Mouse (Mus musculus) heart, embryonic 14.5 days (tissue): ENCODE measurements around the gene Ak1. TPM values are rescaled to one million over a fixed set of nuclear protein-coding genes. Genes with fewer than 3 reads are reported as not detected.

ENCODE experiments used
- ATAC-seq: fragments of 200-750 bp; cut with Nextera tagmentation; 2 replicates; pipeline ENCODE4 v1.8.0; 2017; ENCODE audit warnings: low read depth, moderate TSS enrichment; ENCODE audit not compliant: insufficient number of reproducible peaks, insufficient read depth, low FRiP score
- H3K27ac ChIP-seq, 2 experiments: fragments of 200-500 bp in 1 of 2; fragments of 300-500 bp in 1 of 2; sonication (generic) in 1 of 2; replicated peaks in 1 of 2; 2 replicates each; pipeline ENCODE4 v1.5.1; 2012 to 2014; ENCODE audit warnings: low read depth in 2 of 2, low read length in 2 of 2, control low read depth in 1 of 2, mild to moderate bottlenecking in 1 of 2, mixed read lengths in 1 of 2; ENCODE audit not compliant: control insufficient read depth in 1 of 2, insufficient read depth in 1 of 2
- H3K27me3 ChIP-seq: fragments of 300-500 bp; sonication (generic); 2 replicates; pipeline ENCODE4 v1.6.1; 2014; ENCODE audit warnings: mild to moderate bottlenecking, low read length, control low read depth; ENCODE audit not compliant: control insufficient read depth, insufficient read depth
- H3K36me3 ChIP-seq: fragments of 300-500 bp; sonication (generic); 2 replicates; pipeline ENCODE4 v1.6.1; 2014; ENCODE audit warnings: mild to moderate bottlenecking, control low read depth, low read length, mixed read lengths; ENCODE audit not compliant: control insufficient read depth, insufficient read depth
- H3K4me1 ChIP-seq, 2 experiments: fragments of 200-500 bp in 1 of 2; fragments of 300-500 bp in 1 of 2; sonication (generic) in 1 of 2; 2 replicates each; pipeline ENCODE4 v1.6.1; 2012 to 2014; ENCODE audit warnings: low read length in 2 of 2, control low read depth in 1 of 2, mixed read lengths in 1 of 2; ENCODE audit not compliant: control insufficient read depth in 2 of 2, insufficient read depth in 2 of 2
- H3K4me2 ChIP-seq: fragments of 300-500 bp; sonication (generic); 2 replicates; pipeline ENCODE4 v1.6.1; 2014; ENCODE audit warnings: mild to moderate bottlenecking, low read length
- H3K4me3 ChIP-seq, 2 experiments: fragments of 200-500 bp in 1 of 2; fragments of 300-500 bp in 1 of 2; sonication (generic) in 1 of 2; 2 replicates each; pipeline ENCODE4 v1.5.1; 2012 to 2014; ENCODE audit warnings: low read length in 2 of 2, mild to moderate bottlenecking in 2 of 2, control low read depth in 1 of 2, low read depth in 1 of 2, moderate library complexity in 1 of 2; ENCODE audit not compliant: control insufficient read depth in 1 of 2, insufficient read depth in 1 of 2
- H3K9ac ChIP-seq: fragments of 300-500 bp; sonication (generic); 2 replicates; pipeline ENCODE4 v1.6.1; 2014; ENCODE audit warnings: mild to moderate bottlenecking, low read length
- H3K9me3 ChIP-seq: fragments of 300-500 bp; sonication (generic); 2 replicates; pipeline ENCODE4 v1.6.1; 2016; ENCODE audit warnings: low read length, control low read depth; ENCODE audit not compliant: control insufficient read depth
- whole genome bisulfite sequencing: fragments of 180-500 bp; shearing (Covaris S2); extraction: QIAGEN DNeasy Blood & Tissue Kit; methylation state at CpG from one replicate; pipeline ENCODE4 v1.1.7; 2014; 5-methylcytosine and 5-hydroxymethylcytosine counted together
- polyA plus RNA-seq: library from polyadenylated mRNA; unstranded; fragments of >200 nt; fragmentation: Nextera tagmentation; extraction: Ambion mirVana; gene quantifications from 2 replicates; pipeline ENCODE4 v1.2.1, GENCODE M21; 2014

Ak1 gene
- polyA plus RNA-seq, 1 experiment from 2014 or later, result 336 TPM

- Histone ChIP-seq H3K9ac (peak overlapping the region; percentile 93; the same call in 1 of the 2 replicates), H3K4me3 (no peak overlapping the region), H3K9me3 (no peaks in the 10 kb centered on the region), H3K27ac (peak overlapping the region; percentile 86 to 99; a peak in 2 of 4 replicates), H3K4me2 (no peak overlapping the region), H3K36me3 (peaks cover 5% of the 10 kb centered on the region), H3K27me3 (no peaks in the 10 kb centered on the region), H3K4me1 (peaks cover 68 to 70% of the 10 kb centered on the region in 2 experiments)
- WGBS, result 65% methylated on average over 5 of the region's 5 CpGs
- ATAC-seq, result no peak
These were observed 2.7 kb downstream of the Ak1 start for GRCm38 (mm10) chr2:32624111-32624748.

GRCm38 (mm10) chr2:32625212-32625872, 3.8 kb downstream of the Ak1 start:
- ATAC-seq, result peak; percentile 42; the same call in 1 of the 2 replicates
- Histone ChIP-seq H3K4me2 (peak overlapping the region; percentile 85), H3K9me3 (no peaks in the 10 kb centered on the region), H3K27me3 (no peaks in the 10 kb centered on the region), H3K36me3 (peaks cover 9% of the 10 kb centered on the region), H3K27ac (peak overlapping the region; percentile 99), H3K4me3 (peak overlapping the region; percentile 47 to 50), H3K4me1 (peaks cover 62 to 64% of the 10 kb centered on the region in 2 experiments), H3K9ac (peak overlapping the region; percentile 93)
- 1% methylated on average over 13 of the region's 13 CpGs for WGBS

GRCm38 (mm10) chr2:32625873-32626694, 4.5 kb downstream of the Ak1 start:
- H3K4me3 ChIP-seq, result peak overlapping the region; percentile 47 to 50
- 11% methylated on average over 5 of the region's 5 CpGs for WGBS
- peaks cover 16% of the 10 kb centered on the region for H3K36me3 ChIP-seq
- peak; percentile 40; the same call in 1 of the 2 replicates for ATAC-seq
- H3K4me1 ChIP-seq, result peaks cover 55 to 57% of the 10 kb centered on the region in 2 experiments
- peak overlapping the region; percentile 99 for H3K27ac ChIP-seq
- H3K4me2 ChIP-seq, result peak overlapping the region; percentile 85
- H3K9me3 ChIP-seq, result no peaks in the 10 kb centered on the region
- H3K9ac ChIP-seq, result peak overlapping the region; percentile 93
- no peaks in the 10 kb centered on the region for H3K27me3 ChIP-seq

DNA sequence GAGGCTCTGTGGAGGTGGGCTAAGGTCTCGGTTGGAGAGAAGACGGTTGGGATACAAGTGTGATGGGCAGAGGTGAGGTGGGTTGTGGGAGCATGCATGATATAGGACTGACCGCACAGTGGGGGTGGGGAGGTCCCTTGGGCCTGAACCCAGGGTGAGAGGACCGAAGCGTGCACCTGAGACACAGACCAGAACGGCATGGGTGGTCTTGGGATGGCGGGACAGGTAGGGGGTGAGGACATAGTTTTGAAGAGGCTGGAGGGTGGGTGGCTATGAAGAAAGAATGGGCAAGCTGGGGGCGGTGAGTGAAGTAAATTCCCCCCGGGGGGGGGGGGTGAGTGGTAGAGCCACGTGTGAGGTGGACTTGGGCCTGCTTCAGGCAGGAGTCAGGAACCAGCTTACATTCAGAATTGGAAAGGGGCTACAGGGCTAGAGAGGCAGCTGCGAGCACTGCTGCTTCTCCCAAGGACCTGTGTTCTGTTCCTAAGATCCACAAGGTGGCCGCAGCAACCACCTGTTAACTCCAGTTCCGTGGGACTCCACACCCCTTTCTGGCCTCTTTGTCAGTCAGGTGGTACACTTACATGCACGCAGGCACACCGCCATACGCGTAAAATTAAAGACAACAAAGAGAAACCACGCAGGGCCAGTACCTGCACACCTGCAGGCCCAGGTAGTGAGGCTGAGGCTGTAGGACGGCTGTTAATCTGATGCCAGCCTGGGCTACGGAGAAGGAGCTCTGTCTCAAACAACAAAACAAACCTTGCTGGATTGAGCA, 5.9 kb downstream of the Ak1 start:
- Histone ChIP-seq H3K4me1 (peaks cover 49 to 52% of the 10 kb centered on the region in 2 experiments), H3K27me3 (no peaks in the 10 kb centered on the region), H3K4me3 (peak overlapping the region; percentile 47 to 50), H3K9me3 (no peaks in the 10 kb centered on the region), H3K36me3 (peaks cover 28% of the 10 kb centered on the region), H3K9ac (peak overlapping the region; percentile 93), H3K4me2 (peak overlapping the region; percentile 85), H3K27ac (peak overlapping the region; percentile 61 to 81)
- 59% methylated on average over 19 of the region's 20 CpGs for WGBS
- no peak for ATAC-seq

GRCm38 (mm10) chr2:32628044-32628550, 6.5 kb downstream of the Ak1 start:
- Histone ChIP-seq H3K4me1 (peaks cover 49 to 52% of the 10 kb centered on the region in 2 experiments), H3K36me3 (peaks cover 35% of the 10 kb centered on the region), H3K27ac (peak overlapping the region; percentile 61 to 81), H3K9me3 (no peaks in the 10 kb centered on the region), H3K4me3 (peak overlapping the region; percentile 9 to 50), H3K9ac (peak overlapping the region; percentile 93), H3K4me2 (peak overlapping the region; percentile 85), H3K27me3 (no peaks in the 10 kb centered on the region)
- no peak for ATAC-seq
- WGBS, result 45% methylated on average over 4 of the region's 4 CpGs

- 17% methylated on average over 5 of the region's 5 CpGs for WGBS
These were observed 7.2 kb downstream of the Ak1 start for GRCm38 (mm10) chr2:32628729-32629128.

More at GRCm38 (mm10) chr2:32628729-32629128, 7.2 kb downstream of the Ak1 start:
- Histone ChIP-seq H3K4me2 (peak overlapping the region; percentile 85), H3K4me3 (peak overlapping the region; percentile 5 to 50; a peak in 3 of 4 replicates), H3K27me3 (no peaks in the 10 kb centered on the region), H3K9me3 (no peaks in the 10 kb centered on the region), H3K9ac (peak overlapping the region; percentile 93), H3K27ac (peak overlapping the region; percentile 61 to 81), H3K4me1 (peaks cover 49 to 56% of the 10 kb centered on the region in 2 experiments), H3K36me3 (peaks cover 41% of the 10 kb centered on the region)
- ATAC-seq, result peak; percentile 5; the same call in 1 of the 2 replicates
